Mouse (Mus musculus) limb, embryonic 14.5 days (tissue): ENCODE results near the gene Gm28048. TPM values are rescaled to one million over a fixed set of nuclear protein-coding genes. Genes with fewer than 3 reads are reported as not detected.

Experiments used
- ATAC-seq: fragments of 200-750 bp; cut with Nextera tagmentation; 2 replicates; pipeline ENCODE4 v1.8.0; 2017; ENCODE audit warnings: low read depth, moderate number of reproducible peaks, moderate TSS enrichment; ENCODE audit not compliant: low FRiP score
- DNase-seq: peaks from one replicate; pipeline ENCODE4 v3.0.0-alpha.2; 2015; ENCODE audit warnings: low spot score
- H3K27ac ChIP-seq: fragments of 300-500 bp; sonication (generic); replicated peaks from 2 replicates; pipeline ENCODE4 v1.5.1; 2014; ENCODE audit warnings: low read depth, mild to moderate bottlenecking, low read length, moderate library complexity, mixed read lengths
- H3K27me3 ChIP-seq: fragments of 300-500 bp; sonication (generic); 2 replicates; pipeline ENCODE4 v1.6.1; 2014; ENCODE audit warnings: low read length, mixed read lengths; ENCODE audit not compliant: control insufficient read depth, insufficient read depth
- H3K36me3 ChIP-seq: fragments of 300-500 bp; sonication (generic); 2 replicates; pipeline ENCODE4 v1.6.1; 2014; ENCODE audit warnings: mild to moderate bottlenecking, low read length, moderate library complexity, mixed read lengths; ENCODE audit not compliant: control insufficient read depth, insufficient read depth
- H3K4me1 ChIP-seq: fragments of 300-500 bp; sonication (generic); 2 replicates; pipeline ENCODE4 v1.6.1; 2014; ENCODE audit warnings: antibody characterized with exemption, low read length, mixed read lengths; ENCODE audit not compliant: control insufficient read depth, insufficient read depth
- H3K4me2 ChIP-seq: fragments of 300-500 bp; sonication (generic); replicated peaks from 2 replicates; pipeline ENCODE4 v1.6.1; 2014; ENCODE audit warnings: low read depth, mild to moderate bottlenecking, low read length, moderate library complexity; ENCODE audit not compliant: severe bottlenecking
- H3K4me3 ChIP-seq: fragments of 300-500 bp; sonication (generic); replicated peaks from 2 replicates; pipeline ENCODE4 v1.5.1; 2014; ENCODE audit warnings: low read length
- H3K9ac ChIP-seq: fragments of 300-500 bp; sonication (generic); 2 replicates; pipeline ENCODE4 v1.6.1; 2014; ENCODE audit warnings: mild to moderate bottlenecking, low read depth, low read length, moderate library complexity; ENCODE audit not compliant: severe bottlenecking
- H3K9me3 ChIP-seq: fragments of 300-500 bp; sonication (generic); 2 replicates; pipeline ENCODE4 v1.6.1; 2016; ENCODE audit warnings: low read length; ENCODE audit not compliant: control insufficient read depth
- POLR2A ChIP-seq: fragments of 200-500 bp; IDR thresholded peaks from 2 replicates; pipeline ENCODE4 v1.8.0; 2012; ENCODE audit warnings: inconsistent platforms, mild to moderate bottlenecking, moderate library complexity, borderline replicate concordance; ENCODE audit not compliant: insufficient read depth, insufficient read length; ENCODE audit errors: extremely low read depth
- WGBS: fragments of 180-500 bp; shearing (Covaris S2); extraction: QIAGEN DNeasy Blood & Tissue Kit; methylation state at CpG from one replicate; pipeline ENCODE4 v1.1.7; 2014; 5-methylcytosine and 5-hydroxymethylcytosine counted together
- polyA plus RNA-seq, 2 experiments: library from polyadenylated mRNA; depleted of rRNA in 1 of 2; stranded (reverse) in 1 of 2; unstranded in 1 of 2; fragments of >200 nt; fragmentation: Nextera tagmentation in 1 of 2; extraction: Ambion mirVana in 1 of 2; gene quantifications; 2 replicates each; pipeline versions ENCODE4 v1.2.1 to v1.2.3; 2012 to 2014

Gm28048 gene
- polyA plus RNA-seq, 2 experiments: 2.4 to 10.4 TPM

GRCm38 (mm10) chr11:22799987-22800424 lies 181.9 kb downstream of the Gm28048 start:
- DNase-seq (peak; percentile 80), ATAC-seq (peak; percentile 74)
- no peak overlapping the region for H3K9ac ChIP-seq
- H3K27ac ChIP-seq: peak overlapping the region; percentile 63
- H3K4me1 ChIP-seq: peaks cover 14% of the 10 kb centered on the region
- no peaks in the 10 kb centered on the region for H3K27me3 ChIP-seq
- H3K4me2 ChIP-seq: peak overlapping the region; percentile 34
- H3K36me3 ChIP-seq: no peaks in the 10 kb centered on the region
- H3K4me3 ChIP-seq: no peak overlapping the region
- TF ChIP-seq POLR2A: no peak
- H3K9me3 ChIP-seq: no peaks in the 10 kb centered on the region
- 6% methylated on average over 8 of the region's 9 CpGs for WGBS

- WGBS: 67% methylated on average over 5 of the region's 5 CpGs
- Histone ChIP-seq H3K27me3 (no peaks in the 10 kb centered on the region), H3K9ac (no peak overlapping the region), H3K36me3 (no peaks in the 10 kb centered on the region), H3K4me2 (no peak overlapping the region), H3K27ac (no peak overlapping the region), H3K4me3 (no peak overlapping the region), H3K4me1 (peaks cover 14% of the 10 kb centered on the region), H3K9me3 (no peaks in the 10 kb centered on the region)
- ATAC-seq: no peak
- TF ChIP-seq POLR2A: no peak
- no peak for DNase-seq
Observed at GRCm38 (mm10) chr11:22798916-22799315, 183.0 kb downstream of the Gm28048 start.

- H3K4me3 ChIP-seq: no peak overlapping the region
- no peaks in the 10 kb centered on the region for H3K36me3 ChIP-seq
- no peak overlapping the region for H3K9ac ChIP-seq
- H3K4me2 ChIP-seq: no peak overlapping the region
- DNase-seq: no peak
- 73% methylated on average over 1 of the region's 1 CpGs for WGBS
- H3K4me1 ChIP-seq: peaks cover 5% of the 10 kb centered on the region
- ATAC-seq: no peak
- H3K27ac ChIP-seq: no peak overlapping the region
- TF ChIP-seq POLR2A: no peak
- H3K27me3 ChIP-seq: no peaks in the 10 kb centered on the region
- H3K9me3 ChIP-seq: no peaks in the 10 kb centered on the region
Observed at GRCm38 (mm10) chr11:22794734-22795133, 187.2 kb downstream of the Gm28048 start.

DNA sequence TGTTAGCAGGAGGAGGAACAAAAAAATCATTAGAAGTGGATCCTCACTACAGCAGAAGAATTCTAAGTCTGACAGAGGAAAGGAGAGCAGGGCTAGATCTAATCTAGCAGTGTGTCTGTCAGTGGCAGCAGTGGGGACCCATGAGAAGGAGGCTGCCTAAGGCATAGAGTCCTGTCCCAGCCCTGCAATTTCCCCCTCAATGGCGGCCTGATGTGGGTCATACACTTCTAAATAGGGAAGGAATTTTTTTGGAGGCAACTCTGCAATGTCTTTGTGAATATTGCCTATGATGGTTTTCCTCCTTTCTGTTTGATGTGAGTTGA lies 188.0 kb downstream of the Gm28048 start:
- no peak for DNase-seq
- Histone ChIP-seq H3K4me1 (no peaks in the 10 kb centered on the region), H3K9me3 (no peaks in the 10 kb centered on the region), H3K4me2 (no peak overlapping the region), H3K27ac (no peak overlapping the region), H3K36me3 (no peaks in the 10 kb centered on the region), H3K4me3 (no peak overlapping the region), H3K27me3 (no peaks in the 10 kb centered on the region), H3K9ac (no peak overlapping the region)
- TF ChIP-seq POLR2A: no peak
- ATAC-seq: no peak
- WGBS: 89% methylated on average over 1 of the region's 1 CpGs

GRCm38 (mm10) chr11:22793176-22793880 lies 188.6 kb downstream of the Gm28048 start:
- ATAC-seq: no peak
- no peak overlapping the region for H3K27ac ChIP-seq
- H3K4me1 ChIP-seq: no peaks in the 10 kb centered on the region
- no peak overlapping the region for H3K4me2 ChIP-seq
- H3K9ac ChIP-seq: no peak overlapping the region
- 67% methylated on average over 3 of the region's 3 CpGs for WGBS
- H3K9me3 ChIP-seq: no peaks in the 10 kb centered on the region
- no peak overlapping the region for H3K4me3 ChIP-seq
- H3K27me3 ChIP-seq: no peaks in the 10 kb centered on the region
- no peak for TF ChIP-seq POLR2A
- DNase-seq: no peak
- no peaks in the 10 kb centered on the region for H3K36me3 ChIP-seq
